Mouse (Mus musculus) G1E (cell line): ENCODE measurements around the gene Nav1.

Experiments
- CTCF ChIP-seq: IDR thresholded peaks from 2 replicates; pipeline ENCODE4 v1.5.1; 2012; ENCODE audit warnings: low read depth, low read length, inconsistent platforms, mixed read lengths
- GATA1 ChIP-seq: IDR thresholded peaks from 2 replicates; pipeline ENCODE4 v1.6.1; 2012; ENCODE audit warnings: borderline replicate concordance, low read length, inconsistent platforms, mixed read lengths
- POLR2AphosphoS5 ChIP-seq: IDR thresholded peaks from 2 replicates; pipeline ENCODE4 v1.6.1; 2012; ENCODE audit warnings: low read depth, low read length, inconsistent platforms; ENCODE audit not compliant: insufficient replicate concordance
- TAL1 ChIP-seq: conservative IDR thresholded peaks from 2 replicates; pipeline ENCODE4 v1.6.1; 2012; ENCODE audit warnings: low read depth, low read length, inconsistent platforms, mixed read lengths

DNA sequence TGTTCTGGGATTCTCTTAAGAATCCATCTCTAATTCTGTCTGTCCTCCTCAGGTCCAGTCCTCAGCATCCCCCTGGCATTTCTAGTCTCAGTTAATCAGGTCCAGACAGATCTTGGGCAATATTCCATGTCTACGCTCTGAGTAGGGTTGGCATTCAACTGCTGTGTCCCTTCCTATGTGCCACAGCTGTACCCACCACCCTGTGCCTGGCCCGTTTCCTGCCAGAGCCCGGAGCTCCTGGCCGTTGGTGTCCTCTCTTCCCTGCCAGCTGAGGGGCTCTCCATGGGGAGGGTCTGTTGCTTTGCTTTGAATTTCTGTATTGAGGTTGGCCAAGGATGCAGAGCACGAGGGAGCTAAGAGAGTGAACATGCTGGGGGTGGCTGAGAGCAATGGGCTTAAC lies 41.3 kb downstream of the Nav1 start:
- TF ChIP-seq CTCF (no peak), POLR2AphosphoS5 (no peak), GATA1 (no peak), TAL1 (no peak)
